8 mouse cellular contexts compared by ENCODE assay signal in the genomic region with DNA sequence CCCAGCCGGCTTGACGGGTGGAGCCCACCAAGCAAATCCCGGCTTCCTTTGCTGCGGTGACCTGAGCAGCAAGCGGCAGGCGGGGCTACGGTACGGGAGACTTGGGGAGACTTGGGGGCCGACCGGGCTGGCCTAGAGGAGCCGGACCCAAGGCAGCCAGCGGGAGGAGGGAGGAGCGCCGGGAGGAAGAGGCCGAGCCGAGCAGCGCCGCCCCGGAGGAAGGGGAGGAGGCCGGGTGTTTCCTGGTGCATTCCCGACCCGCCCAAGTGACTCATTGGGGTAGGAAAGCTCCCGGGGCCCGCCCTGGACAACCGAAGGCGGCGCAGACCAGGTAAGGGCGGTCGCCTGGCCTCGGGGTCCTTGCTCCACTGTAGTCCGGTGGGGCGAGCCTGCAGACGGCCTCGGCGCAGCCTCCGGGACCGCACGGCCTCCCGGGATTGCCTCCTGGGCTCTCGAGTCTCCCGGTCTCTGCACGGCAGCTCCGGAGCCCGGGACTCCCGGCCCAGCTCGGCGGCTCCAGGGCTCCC. TPM values are rescaled to one million over a fixed set of nuclear protein-coding genes. Genes with fewer than 3 reads are reported as not detected.
DNase-seq lines count a peak whose midpoint lies in the region; ATAC-seq and TF ChIP-seq lines count a peak whose summit lies in the region.

No protein-coding gene starts in this region.

- TF ChIP-seq EP300 in stomach, postnatal 0 days (optimal IDR thresholded peaks at IDR 0.05), result no peak

- peak overlapping the region; percentile 89 for H3K4me3 ChIP-seq in E14TG2a.4 (replicated peaks; ENCODE audit: low read length)
- H3K4me3 ChIP-seq in forebrain, embryonic 11.5 days (ENCODE audit: low read depth, low read length), result peak overlapping the region; percentile 84
- H3K4me3 ChIP-seq in heart, embryonic 16.5 days (ENCODE audit: low read length), result peak overlapping the region; percentile 96
- peak overlapping the region; percentile 77 for H3K4me3 ChIP-seq in liver, embryonic 16.5 days (ENCODE audit: low read depth, low read length)
- peak overlapping the region; percentile 83 for H3K4me3 ChIP-seq in neural tube, embryonic 12.5 days
- peak overlapping the region; percentile 91 for H3K4me3 ChIP-seq in stomach, postnatal 0 days (ENCODE audit: low read depth, low read length)

- peak overlapping the region; percentile 79 for H3K27ac ChIP-seq in forebrain, embryonic 11.5 days (ENCODE audit: low read depth, low read length)
- H3K27ac ChIP-seq in heart, embryonic 16.5 days (ENCODE audit: low read length), result peak overlapping the region; percentile 97
- H3K27ac ChIP-seq in liver, embryonic 16.5 days (ENCODE audit: low read length), result peak overlapping the region; percentile 75
- peak overlapping the region; percentile 64 for H3K27ac ChIP-seq in neural tube, embryonic 12.5 days
- H3K27ac ChIP-seq in stomach, postnatal 0 days (replicated peaks), result peak overlapping the region; percentile 99

- H3K9ac ChIP-seq in forebrain, embryonic 11.5 days (ENCODE audit: low read length), result peak overlapping the region; percentile 95
- H3K9ac ChIP-seq in heart, embryonic 16.5 days (ENCODE audit: low read length), result peak overlapping the region; percentile 97
- peak overlapping the region; percentile 78 for H3K9ac ChIP-seq in liver, embryonic 16.5 days (ENCODE audit: low read depth, low read length)
- H3K9ac ChIP-seq in neural tube, embryonic 12.5 days, result peak overlapping the region; percentile 91
- peak overlapping the region; percentile 99 for H3K9ac ChIP-seq in stomach, postnatal 0 days (ENCODE audit: low read length)

- DNase-seq in c-Kit-positive CD71-positive TER-119-negative erythroid progenitor cells, embryonic 14.5 days (ENCODE audit: low read depth), result peak; percentile 62
- peak; percentile 93 for DNase-seq in forebrain, embryonic 11.5 days (ENCODE audit: low spot score)
- peak; percentile 96 for DNase-seq in kidney, postnatal 36 days
- peak; percentile 96 for DNase-seq in stomach, postnatal 0 days (ENCODE audit: low spot score)

- under 1% methylated on average over 38 of the region's 47 CpGs for WGBS in forebrain, embryonic 11.5 days
- 0% methylated on average over 42 of the region's 47 CpGs for WGBS in heart, embryonic 16.5 days
- WGBS in liver, embryonic 16.5 days (ENCODE audit: insufficient replicate concordance), result 1% methylated on average over 40 of the region's 47 CpGs
- under 1% methylated on average over 47 of the region's 47 CpGs for WGBS in neural tube, embryonic 12.5 days
- under 1% methylated on average over 35 of the region's 47 CpGs for WGBS in stomach, postnatal 0 days

- peaks cover 38% of the 10 kb centered on the region for H3K4me1 ChIP-seq in E14TG2a.4 (replicated peaks; ENCODE audit: low read depth, low read length)
- peaks cover 5% of the 10 kb centered on the region; the same call in 1 of the 2 replicates for H3K4me1 ChIP-seq in forebrain, embryonic 11.5 days (replicated peaks; ENCODE audit: control insufficient read depth, insufficient read depth, low read length)
- H3K4me1 ChIP-seq in heart, embryonic 16.5 days (ENCODE audit: control insufficient read depth, insufficient read depth, low read length), result peaks cover 10% of the 10 kb centered on the region
- peaks cover 3% of the 10 kb centered on the region; the same call in 1 of the 2 replicates for H3K4me1 ChIP-seq in liver, embryonic 16.5 days (ENCODE audit: control insufficient read depth, low read depth, low read length)
- H3K4me1 ChIP-seq in neural tube, embryonic 12.5 days, result peaks cover 11% of the 10 kb centered on the region; the same call in 1 of the 2 replicates
- 0 out of 2 replicates have a peak, but pooled peaks cover 2% of the 10 kb centered on the region for H3K4me1 ChIP-seq in stomach, postnatal 0 days (replicated peaks; ENCODE audit: control insufficient read depth, insufficient read depth)

- H3K27me3 ChIP-seq in E14TG2a.4 (ENCODE audit: insufficient read depth, low read length), result no peaks in the 10 kb centered on the region
- H3K27me3 ChIP-seq in forebrain, embryonic 11.5 days (ENCODE audit: control insufficient read depth, insufficient read depth, low read length), result no peaks in the 10 kb centered on the region
- H3K27me3 ChIP-seq in heart, embryonic 16.5 days (ENCODE audit: control insufficient read depth, insufficient read depth, low read length), result no peaks in the 10 kb centered on the region
- H3K27me3 ChIP-seq in liver, embryonic 16.5 days (ENCODE audit: control insufficient read depth, insufficient read depth, low read depth, low read length), result no peaks in the 10 kb centered on the region
- H3K27me3 ChIP-seq in neural tube, embryonic 12.5 days (replicated peaks), result no peaks in the 10 kb centered on the region
- no peaks in the 10 kb centered on the region for H3K27me3 ChIP-seq in stomach, postnatal 0 days (ENCODE audit: control insufficient read depth, insufficient read depth, low read length)

- peak; percentile 95 for ATAC-seq in forebrain, embryonic 11.5 days (replicated peaks; ENCODE audit: low FRiP score)
- ATAC-seq in heart, embryonic 16.5 days (replicated peaks; ENCODE audit: extremely low read depth, insufficient read depth, low FRiP score), result peak; percentile 97
- ATAC-seq in liver, embryonic 16.5 days (ENCODE audit: low read depth), result peak; percentile 93
- ATAC-seq in neural tube, embryonic 12.5 days (ENCODE audit: low FRiP score, low read depth), result peak; percentile 95
- ATAC-seq in stomach, postnatal 0 days (ENCODE audit: low FRiP score, low TSS enrichment), result peak; percentile 99

- H3K4me2 ChIP-seq in forebrain, embryonic 11.5 days (ENCODE audit: low read depth, low read length, severe bottlenecking), result peak overlapping the region; percentile 79
- peak overlapping the region; percentile 90 for H3K4me2 ChIP-seq in heart, embryonic 16.5 days (ENCODE audit: low read depth, low read length)
- peak overlapping the region; percentile 80 for H3K4me2 ChIP-seq in liver, embryonic 16.5 days (ENCODE audit: low read depth, low read length)
- peak overlapping the region; percentile 72 for H3K4me2 ChIP-seq in neural tube, embryonic 12.5 days (replicated peaks)
- peak overlapping the region; percentile 89 for H3K4me2 ChIP-seq in stomach, postnatal 0 days (replicated peaks; ENCODE audit: low read depth)

- H3K9me3 ChIP-seq in E14TG2a.4 (ENCODE audit: low read length), result no peaks in the 10 kb centered on the region
- no peaks in the 10 kb centered on the region for H3K9me3 ChIP-seq in forebrain, embryonic 11.5 days (ENCODE audit: control insufficient read depth, low read length)
- H3K9me3 ChIP-seq in heart, embryonic 16.5 days (replicated peaks; ENCODE audit: control insufficient read depth, low read length), result no peaks in the 10 kb centered on the region
- no peaks in the 10 kb centered on the region for H3K9me3 ChIP-seq in liver, embryonic 16.5 days (replicated peaks; ENCODE audit: control insufficient read depth, low read length)
- H3K9me3 ChIP-seq in neural tube, embryonic 12.5 days, result no peaks in the 10 kb centered on the region
- no peaks in the 10 kb centered on the region for H3K9me3 ChIP-seq in stomach, postnatal 0 days (ENCODE audit: control insufficient read depth, low read length)

- H3K36me3 ChIP-seq in E14TG2a.4 (ENCODE audit: insufficient read depth, low read length), result no peaks in the 10 kb centered on the region
- H3K36me3 ChIP-seq in forebrain, embryonic 11.5 days (ENCODE audit: control insufficient read depth, insufficient read depth, low read length), result no peaks in the 10 kb centered on the region
- no peaks in the 10 kb centered on the region for H3K36me3 ChIP-seq in heart, embryonic 16.5 days (ENCODE audit: control insufficient read depth, insufficient read depth)
- no peaks in the 10 kb centered on the region for H3K36me3 ChIP-seq in liver, embryonic 16.5 days (ENCODE audit: control insufficient read depth, insufficient read depth)
- no peaks in the 10 kb centered on the region for H3K36me3 ChIP-seq in neural tube, embryonic 12.5 days
- H3K36me3 ChIP-seq in stomach, postnatal 0 days (ENCODE audit: control insufficient read depth, insufficient read depth, low read length), result no peaks in the 10 kb centered on the region

- TF ChIP-seq CTCF in E14TG2a.4 (conservative IDR thresholded peaks at IDR 0.05; ENCODE audit: low read length), result no peak
- peak; percentile 45 for TF ChIP-seq CTCF in stomach, postnatal 0 days (IDR thresholded peaks at IDR 0.05; ENCODE audit: low read depth)

RNA-seq across cellular contexts. Expression of a gene that starts 0.5 kb away (rescaled TPM):
- polyA plus RNA-seq in forebrain, embryonic 11.5 days (2014; fragmentation: Nextera tagmentation; extraction: Ambion mirVana), result 81.4 and 88.7 TPM in 2 replicates
- 44.5 and 54.1 TPM in 2 replicates for polyA plus RNA-seq in heart, embryonic 16.5 days (2015; fragmentation: Nextera tagmentation; extraction: Ambion mirVana)
- polyA plus RNA-seq in liver, embryonic 16.5 days (2015; fragmentation: Nextera tagmentation; extraction: Ambion mirVana), result 16.7 and 17.5 TPM in 2 replicates
- 64.8 and 68.9 TPM in 2 replicates for polyA plus RNA-seq in neural tube, embryonic 12.5 days (2016; fragmentation: Nextera tagmentation; extraction: Ambion mirVana)
- polyA plus RNA-seq in stomach, postnatal 0 days (2015; fragmentation: Nextera tagmentation; extraction: Ambion mirVana), result 49.7 and 59.1 TPM in 2 replicates

RNA-seq across cellular contexts. Expression of a gene that starts 48.1 kb away (rescaled TPM):
- polyA plus RNA-seq in forebrain, embryonic 11.5 days (2014; fragmentation: Nextera tagmentation; extraction: Ambion mirVana), result 40.9 and 45.2 TPM in 2 replicates
- polyA plus RNA-seq in heart, embryonic 16.5 days (2015; fragmentation: Nextera tagmentation; extraction: Ambion mirVana), result 17.0 and 22.6 TPM in 2 replicates
- 5.8 and 6.8 TPM in 2 replicates for polyA plus RNA-seq in liver, embryonic 16.5 days (2015; fragmentation: Nextera tagmentation; extraction: Ambion mirVana)
- 36.8 and 44.6 TPM in 2 replicates for polyA plus RNA-seq in neural tube, embryonic 12.5 days (2016; fragmentation: Nextera tagmentation; extraction: Ambion mirVana)
- 8.8 and 10.0 TPM in 2 replicates for polyA plus RNA-seq in stomach, postnatal 0 days (2015; fragmentation: Nextera tagmentation; extraction: Ambion mirVana)

Comparison
In these comparisons a context has a peak if more than half of its experiments do, and no peak if none do; other contexts are left out.
1. Peak in every context shown above with its lines: DNase-seq, ATAC-seq, H3K4me3 ChIP-seq and H3K27ac ChIP-seq.